Mouse (Mus musculus): ENCODE data around the gene Mrgprd.
A peak's percentile ranks its signal among the peaks of the same experiment; 100 is the strongest.

GRCm38 (mm10) chr7:145300321-145301007, 14.2 kb upstream of the Mrgprd start, which contains the start of gene Mrgprf:
- TF ChIP-seq CTCF (IDR thresholded peaks at IDR 0.05) (0 out of 2 replicates have a peak, but pooled peaks have one; percentile 25), EP300 (IDR thresholded peaks at IDR 0.05) (no peak)
